Mouse (Mus musculus) left cerebral cortex, postnatal 14 days (tissue): Measurements from ENCODE around the gene Gm37240. TPM values are rescaled to one million over a fixed set of nuclear protein-coding genes. Genes with fewer than 3 reads are reported as not detected.

Source experiments
- DNase-seq, 2 experiments: peaks; one replicate each; pipeline ENCODE4 v3.0.0; 2021 to 2022; ENCODE audit warnings: low spot score in 2 of 2, mixed read lengths in 1 of 2
- intact Hi-C: fragments of 180-260 bp; cut with DNase I; formaldehyde crosslinking; loops from one replicate; pipeline ENCODE4 v1.15.1; 2025
- total RNA-seq, 2 experiments: library from RNA; stranded (reverse); gene quantifications; 2 replicates each; pipeline ENCODE4 v1.2.3; 2021

Gm37240 gene
- total RNA-seq, 2 experiments from 2014 or later, result 1.9 to 3.2 TPM

GRCm38 (mm10) chr3:85710695-85711094, 176.6 kb downstream of the Gm37240 start:
- no peak for DNase-seq
- intact Hi-C loops, result no loop called here

DNA sequence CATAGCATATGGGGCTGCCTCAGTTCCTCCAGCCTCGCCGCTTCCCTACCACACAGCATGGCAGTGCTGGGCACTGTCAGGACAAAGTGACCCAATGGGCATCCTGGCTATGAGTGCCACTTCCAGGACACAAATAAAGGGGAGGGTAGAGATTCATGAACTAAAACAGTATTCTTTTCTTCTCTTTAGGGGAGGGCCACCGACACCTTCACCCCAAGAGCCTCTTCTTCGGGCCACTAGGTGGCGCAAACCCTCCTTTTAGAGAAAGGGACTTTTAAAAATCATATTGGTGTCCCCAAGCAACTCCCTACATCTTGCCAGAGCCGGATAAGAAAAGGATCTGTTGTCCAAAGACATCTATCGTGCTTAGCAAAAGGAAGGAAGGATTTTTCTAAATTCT, 179.9 kb downstream of the Gm37240 start:
- DNase-seq, result peak; percentile 19 to 30

GRCm38 (mm10) chr3:85703141-85703882, 184.0 kb downstream of the Gm37240 start:
- intact Hi-C loops, result no loop called here
- DNase-seq, result no peak

More for the DNA sequence above, 179.9 kb downstream of the Gm37240 start:
- intact Hi-C loops, result loop anchor here (5.0 kb wide), 1 partner anchor 215 kb away; no protein-coding TSS in a partner anchor

DNA sequence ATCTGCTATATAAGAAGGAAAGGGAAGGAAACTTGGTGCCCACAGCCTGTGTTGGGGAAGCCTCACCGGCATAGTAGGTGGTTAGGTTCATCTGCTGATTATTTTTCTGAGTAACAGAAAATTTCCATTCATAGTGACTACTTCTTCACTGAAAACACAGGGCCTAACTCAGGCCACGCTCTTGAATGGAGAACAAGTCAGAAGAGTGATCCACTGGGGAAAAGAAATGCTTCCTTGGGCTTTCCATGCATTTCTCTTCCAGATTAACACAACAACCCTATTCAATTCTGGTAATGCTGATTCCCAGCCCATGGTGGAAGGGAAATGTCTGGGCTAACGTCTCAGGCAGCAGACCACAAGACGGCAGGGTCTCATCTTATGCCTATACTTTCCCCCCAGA, 188.8 kb downstream of the Gm37240 start:
- no peak for DNase-seq
- intact Hi-C loops, result no loop called here

GRCm38 (mm10) chr3:85695056-85695455, 192.3 kb downstream of the Gm37240 start:
- no peak for DNase-seq
- intact Hi-C loops, result no loop called here

DNA sequence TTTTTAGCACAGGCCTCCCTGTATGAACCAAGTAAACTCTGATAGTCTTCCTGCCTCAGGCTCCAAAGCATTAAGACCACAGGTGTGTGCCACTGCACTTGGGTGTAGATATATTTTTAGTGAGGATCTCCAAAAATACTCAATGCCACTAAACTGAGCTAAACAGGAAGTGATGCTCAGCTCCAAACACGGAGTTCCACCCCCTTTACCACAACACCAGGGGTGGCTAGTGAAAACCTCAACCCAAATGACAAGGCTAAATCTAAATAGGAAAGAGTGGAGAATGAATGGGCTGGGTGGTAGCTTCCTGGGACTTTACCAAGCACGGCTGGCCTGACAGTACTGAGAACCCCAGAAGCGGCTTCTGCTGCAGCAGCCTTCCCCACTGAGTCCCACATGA, 194.3 kb downstream of the Gm37240 start:
- intact Hi-C loops, result no loop called here
- no peak for DNase-seq

- intact Hi-C loops, result no loop called here
- no peak for DNase-seq
Measured at GRCm38 (mm10) chr3:85691134-85691533, 196.2 kb downstream of the Gm37240 start.

DNA sequence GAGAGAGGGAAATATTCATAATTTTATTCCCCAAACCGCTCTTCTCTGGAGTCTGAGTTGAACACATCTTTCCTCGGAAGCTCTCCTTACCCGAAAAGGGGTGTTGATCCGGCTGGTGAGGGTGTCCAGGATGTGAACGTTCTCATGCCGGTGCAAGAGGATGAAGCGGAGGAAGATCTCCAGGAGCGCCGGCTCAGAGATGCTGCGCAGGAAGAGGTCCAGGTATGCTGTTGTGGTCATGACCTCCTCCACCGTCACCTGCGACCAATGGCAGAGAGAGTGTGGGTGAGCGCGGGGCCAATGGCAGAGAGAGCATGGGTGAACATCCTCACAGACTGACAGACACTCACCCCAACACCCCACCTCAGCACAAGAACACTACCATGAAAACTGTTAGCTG, 199.0 kb downstream of the Gm37240 start:
- intact Hi-C loops, result no loop called here
- DNase-seq, result no peak

GRCm38 (mm10) chr3:85685271-85685670, 202.0 kb downstream of the Gm37240 start:
- peak in 1 of 2 experiments; percentile 55 for DNase-seq
- intact Hi-C loops, result no loop called here

GRCm38 (mm10) chr3:85683618-85684017, 203.7 kb downstream of the Gm37240 start:
- peak in 1 of 2 experiments; percentile 72 for DNase-seq

GRCm38 (mm10) chr3:85681136-85681535, 206.2 kb downstream of the Gm37240 start:
- no peak for DNase-seq
- intact Hi-C loops, result no loop called here

More at GRCm38 (mm10) chr3:85683618-85684017, 203.7 kb downstream of the Gm37240 start:
- intact Hi-C loops, result no loop called here

GRCm38 (mm10) chr3:85679960-85680359, 207.4 kb downstream of the Gm37240 start:
- intact Hi-C loops, result no loop called here
- no peak for DNase-seq

DNA sequence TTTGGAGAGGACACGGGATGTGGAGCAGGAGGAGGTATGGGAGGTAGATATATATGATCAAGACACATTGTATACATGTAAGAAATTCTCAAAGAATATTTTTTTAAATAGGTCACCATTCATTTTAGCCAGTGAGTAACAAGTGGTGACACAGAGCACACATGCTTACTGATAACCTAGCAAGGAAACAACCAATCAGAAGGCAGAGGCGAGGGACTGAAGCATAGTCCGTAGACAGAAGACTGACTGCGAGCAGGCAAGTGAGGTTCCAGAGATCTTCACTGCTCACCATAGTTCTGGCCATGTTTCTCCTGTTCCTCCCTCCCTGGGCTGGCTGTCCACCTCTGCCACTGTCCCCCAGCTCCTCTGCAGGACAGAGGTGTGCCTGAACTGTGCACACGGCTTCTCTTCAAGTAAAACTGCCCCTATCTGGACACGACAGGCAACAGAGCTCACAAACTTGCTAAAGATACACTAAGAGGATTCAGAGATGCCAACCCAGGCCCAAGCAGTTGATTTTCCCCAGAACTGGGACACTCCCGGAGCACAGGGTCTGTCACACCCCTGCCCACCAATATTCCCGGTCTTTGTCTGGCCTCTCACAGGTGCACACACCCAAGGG, 207.9 kb downstream of the Gm37240 start:
- intact Hi-C loops, result no loop called here

GRCm38 (mm10) chr3:85677952-85678351, 209.4 kb downstream of the Gm37240 start:
- no peak for DNase-seq
- intact Hi-C loops, result no loop called here

More for the DNA sequence above, 207.9 kb downstream of the Gm37240 start:
- no peak for DNase-seq

DNA sequence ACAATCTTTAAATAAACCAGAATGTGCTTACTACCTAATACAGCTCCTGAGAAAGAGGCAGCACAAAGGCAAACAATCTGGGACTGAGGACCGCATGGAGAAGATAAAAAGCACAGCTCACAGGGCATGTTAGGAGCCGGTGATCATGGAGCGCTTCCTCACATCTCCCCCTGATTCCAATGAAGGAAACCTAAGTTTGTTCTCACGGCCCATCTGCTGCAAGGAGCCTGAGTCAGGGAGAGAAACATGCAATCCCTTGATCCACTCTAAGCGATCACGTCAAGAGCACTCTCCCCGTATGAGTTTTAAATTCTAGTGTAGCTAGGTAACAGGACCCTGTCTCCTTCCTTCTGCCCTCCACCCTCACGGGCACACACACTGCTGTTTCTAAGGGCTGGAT, 210.2 kb downstream of the Gm37240 start:
- peak in 1 of 2 experiments; percentile 57 for DNase-seq
- intact Hi-C loops, result no loop called here

DNA sequence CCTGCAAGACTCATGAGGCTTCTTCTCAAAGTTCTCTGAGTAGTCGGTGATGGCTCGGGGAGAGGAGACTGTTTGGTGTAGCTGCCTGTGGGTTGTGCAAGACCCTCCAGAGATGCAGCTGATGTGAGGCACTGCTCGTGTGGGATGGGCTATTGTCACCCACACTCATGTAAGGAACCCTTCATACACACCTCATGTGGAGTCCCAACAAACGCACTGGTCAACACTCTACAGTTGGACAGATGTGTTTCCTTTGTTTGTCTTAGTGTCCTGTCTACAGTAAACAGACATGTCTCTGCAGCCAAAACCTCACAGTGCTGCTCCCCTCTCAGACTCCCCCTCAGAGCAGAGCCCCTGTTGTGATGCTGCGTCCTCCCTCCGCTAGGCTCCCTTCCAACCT, 217.5 kb downstream of the Gm37240 start:
- intact Hi-C loops, result loop anchor here (5.0 to 10.0 kb wide), 2 partner anchors 78 to 355 kb away; no protein-coding TSS in a partner anchor
- DNase-seq, result no peak

GRCm38 (mm10) chr3:85667683-85668082, 219.6 kb downstream of the Gm37240 start:
- DNase-seq, result peak; percentile 51 to 61
- intact Hi-C loops, result loop anchor here (5.0 to 10.0 kb wide), 2 partner anchors 75 to 353 kb away; no protein-coding TSS in a partner anchor

DNA sequence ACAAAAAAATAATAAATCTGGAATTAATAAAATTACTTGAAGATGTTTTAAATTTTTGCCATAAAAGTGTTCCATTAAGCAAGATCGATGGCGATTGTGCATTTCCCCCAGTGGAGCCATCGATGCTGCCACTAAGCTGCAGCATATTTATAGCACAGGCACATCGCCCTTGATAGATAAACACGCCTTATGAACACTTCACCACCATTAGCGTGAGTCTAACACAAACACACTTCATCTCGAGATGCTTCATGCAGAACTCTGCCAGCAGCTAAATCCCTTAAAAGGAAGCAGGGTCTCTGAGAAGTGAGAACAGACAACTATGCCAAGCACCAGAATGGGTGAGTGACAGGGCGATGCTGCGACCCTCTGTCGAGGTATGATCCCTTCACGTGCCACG, 220.6 kb downstream of the Gm37240 start:
- intact Hi-C loops, result loop anchor here (5.0 to 10.0 kb wide), 2 partner anchors 74 to 352 kb away; no protein-coding TSS in a partner anchor
- no peak for DNase-seq

DNA sequence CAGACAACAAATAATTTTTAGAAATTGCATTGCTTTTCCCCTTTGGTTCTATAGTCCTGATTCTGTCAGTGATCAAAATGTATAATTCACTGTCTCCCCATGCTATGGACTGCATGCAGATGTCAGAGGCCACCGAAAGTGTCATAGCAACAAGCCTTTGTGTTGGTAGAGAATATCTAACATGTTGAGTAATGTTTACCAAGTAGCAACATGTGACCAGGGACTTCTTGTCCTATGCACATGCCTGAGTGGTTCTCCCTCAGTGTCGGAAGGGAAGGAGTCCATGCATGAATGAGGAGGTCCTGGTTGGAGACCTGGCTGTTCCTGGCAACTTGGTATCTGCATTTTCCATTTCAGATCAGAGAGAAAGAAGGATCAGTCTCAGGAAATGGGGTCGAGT, 221.2 kb downstream of the Gm37240 start:
- intact Hi-C loops, result loop anchor here (5.0 to 10.0 kb wide), 2 partner anchors 74 to 351 kb away; no protein-coding TSS in a partner anchor

GRCm38 (mm10) chr3:85664591-85665171, 222.6 kb downstream of the Gm37240 start:
- peak; percentile 72 to 92 for DNase-seq
- intact Hi-C loops, result loop anchor here (5.0 to 10.0 kb wide), 2 partner anchors 72 to 350 kb away; no protein-coding TSS in a partner anchor

More for the DNA sequence above, 221.2 kb downstream of the Gm37240 start:
- no peak for DNase-seq
